Mouse (Mus musculus): ENCODE results near the gene Mycbp2.

The Mycbp2 gene

DNA sequence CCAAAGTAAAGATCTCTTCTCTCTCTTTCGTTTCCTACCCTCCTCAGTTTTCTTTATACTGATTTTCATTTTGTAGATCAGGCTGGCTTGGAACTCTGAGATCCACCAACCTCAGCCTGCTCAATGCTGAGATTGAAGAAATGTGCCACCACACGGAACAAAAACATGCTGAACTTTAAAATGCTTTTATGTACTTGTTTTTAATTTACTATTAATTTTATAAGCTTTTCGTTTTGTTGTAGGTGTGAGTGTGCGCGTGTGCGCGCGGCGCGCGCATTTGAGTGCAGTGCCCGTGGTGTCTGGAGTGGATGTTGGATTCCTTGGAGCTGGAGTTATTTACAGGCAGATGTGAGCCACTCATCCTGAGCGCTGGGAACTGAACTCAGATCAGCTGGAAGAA is 246.3 kb downstream of the Mycbp2 start:
- DNase-seq: no peak

DNA sequence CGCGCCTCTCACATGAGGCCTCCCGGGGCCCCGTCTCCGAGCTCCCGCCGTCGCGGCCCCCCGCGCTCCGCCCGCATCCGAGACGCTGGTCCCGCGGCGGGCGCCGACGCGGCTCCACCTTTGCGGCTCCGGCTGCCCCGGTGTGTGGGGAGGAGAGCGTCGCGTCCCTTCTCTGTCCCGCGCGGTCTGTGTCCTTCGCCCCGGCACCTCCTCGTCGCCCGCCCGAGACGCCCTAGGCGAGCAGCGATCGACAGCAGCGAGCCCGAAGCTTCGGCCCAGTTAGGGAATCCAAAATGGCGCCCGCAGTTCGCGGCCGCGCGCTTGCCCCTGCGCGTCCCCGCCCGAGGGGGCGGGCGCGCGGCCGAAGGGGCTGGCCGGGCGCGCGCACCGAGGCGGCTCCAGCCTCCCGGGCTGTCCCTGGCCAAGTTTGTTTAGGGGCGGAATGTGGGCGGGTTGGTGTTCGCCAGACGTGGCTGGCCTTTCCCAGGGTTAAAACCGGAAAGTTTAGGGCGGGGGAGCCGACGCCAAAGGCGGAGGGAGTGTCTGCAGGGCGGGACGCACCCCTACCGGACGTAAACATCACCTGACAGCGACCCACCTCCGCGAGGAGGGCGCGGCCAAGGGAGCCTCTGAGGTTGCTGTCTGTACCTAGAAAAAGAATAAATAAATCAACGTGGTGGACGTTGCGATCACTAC is 247.2 kb downstream of the Mycbp2 start, which contains the start of gene Fbxl3:
Gene Fbxl3 (minus strand): TSS at position 329 of the 696 bp plus-strand sequence.
- DNase-seq: peak; percentile 88

DNA sequence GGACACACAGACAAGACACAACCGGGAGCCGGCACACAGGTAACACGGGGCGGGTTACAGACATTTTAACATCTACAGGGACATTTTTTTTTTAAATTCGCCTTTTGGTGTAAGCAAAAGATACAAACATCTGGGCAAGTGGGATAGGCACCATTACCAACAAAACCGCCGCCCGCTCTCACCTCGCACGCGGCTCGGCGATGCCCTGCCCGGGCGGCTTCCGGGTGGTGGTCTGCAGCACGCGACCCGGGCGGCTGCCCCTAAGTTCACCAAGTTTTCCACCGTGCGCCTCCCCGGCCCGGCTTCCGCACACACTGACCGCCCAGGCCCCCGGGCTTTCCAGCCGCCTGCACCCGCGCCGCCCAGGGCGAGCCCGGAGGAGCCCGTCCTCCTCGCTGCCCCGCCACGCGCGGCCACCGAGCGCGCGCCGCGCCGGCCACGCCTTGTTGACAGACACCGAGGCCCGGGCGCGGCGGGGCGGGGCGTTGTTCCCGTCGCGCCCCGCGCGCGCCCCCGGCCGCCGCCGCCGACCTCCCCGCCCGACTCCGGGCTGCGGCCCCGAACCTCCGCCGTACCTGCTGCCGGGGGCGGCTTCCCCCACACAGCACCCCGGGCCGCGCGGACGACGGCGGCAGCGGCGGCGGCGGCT is 247.9 kb downstream of the Mycbp2 start:
- DNase-seq: peak; percentile 94

GRCm38 (mm10) chr14:103098213-103098586 is 248.4 kb downstream of the Mycbp2 start:
- DNase-seq: no peak

DNA sequence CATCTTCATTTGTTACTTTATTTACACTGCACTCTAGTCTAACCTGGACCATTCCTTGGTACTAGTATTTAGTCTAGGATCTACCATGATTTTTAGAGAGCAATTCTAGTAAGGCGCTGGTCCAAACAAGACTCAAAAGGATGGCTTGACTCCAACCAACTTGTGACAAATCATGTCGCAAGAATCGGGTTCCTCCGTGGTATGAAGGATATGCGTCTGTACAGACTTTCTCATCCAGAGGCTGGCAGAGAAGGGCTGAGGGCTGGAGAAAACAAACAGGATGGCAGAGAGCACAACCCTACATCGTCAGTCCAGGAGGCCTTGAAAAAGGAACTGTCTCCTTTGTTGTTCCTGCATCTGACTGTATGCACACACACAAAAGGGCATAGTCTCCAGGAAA is 250.0 kb downstream of the Mycbp2 start:
- no peak for DNase-seq

DNA sequence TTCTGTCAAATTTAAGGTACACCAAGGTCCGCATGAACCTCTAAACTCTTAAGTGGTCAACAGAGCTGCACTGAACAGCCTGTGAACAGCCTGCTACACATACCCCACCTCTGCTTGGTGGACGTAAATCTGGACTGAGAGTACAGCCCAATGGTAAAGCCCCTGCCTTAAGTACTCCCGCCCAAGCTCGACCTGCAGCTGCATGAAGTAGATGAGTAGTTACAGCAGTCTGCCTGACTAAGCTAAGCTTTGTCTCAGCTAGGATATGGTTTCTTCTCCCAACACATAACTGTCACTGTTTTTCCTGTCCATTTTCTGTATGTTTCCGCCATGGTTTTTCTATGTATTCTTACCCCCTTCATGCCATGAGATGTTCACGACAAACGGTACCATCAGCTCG is 250.8 kb downstream of the Mycbp2 start:
- no peak for DNase-seq

GRCm38 (mm10) chr14:103095036-103095435 is 251.6 kb downstream of the Mycbp2 start:
- DNase-seq: no peak

- no peak for DNase-seq
Measured at GRCm38 (mm10) chr14:103093670-103094069, 252.9 kb downstream of the Mycbp2 start.

GRCm38 (mm10) chr14:103093236-103093635 is 253.4 kb downstream of the Mycbp2 start:
- DNase-seq: no peak

GRCm38 (mm10) chr14:103088624-103089023 is 258.0 kb downstream of the Mycbp2 start:
- peak; percentile 53 for DNase-seq

DNA sequence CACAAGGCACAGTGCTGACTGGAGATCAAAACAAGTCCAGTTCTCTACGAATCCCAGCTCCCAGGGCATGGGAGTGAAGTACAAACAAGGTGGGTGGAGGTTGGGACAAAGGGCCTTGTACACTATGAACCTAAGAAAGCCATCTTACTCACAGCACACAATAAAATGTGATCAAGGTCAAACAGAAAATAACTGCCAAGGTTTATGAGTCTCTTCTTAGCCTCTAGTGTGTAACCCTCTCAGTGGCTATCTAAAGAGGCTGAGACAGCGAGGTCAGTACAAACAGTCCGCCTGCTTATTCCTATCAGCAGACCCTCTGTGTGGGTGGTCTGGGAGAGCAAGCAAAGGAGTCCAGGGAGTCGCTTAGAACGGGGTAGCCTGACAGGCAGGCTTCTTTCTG is 258.8 kb downstream of the Mycbp2 start:
- DNase-seq: no peak

- DNase-seq: no peak
Measured at GRCm38 (mm10) chr14:103086671-103087324, 259.8 kb downstream of the Mycbp2 start.

- no peak for DNase-seq
Measured at GRCm38 (mm10) chr14:103085840-103086533, 260.6 kb downstream of the Mycbp2 start.

DNA sequence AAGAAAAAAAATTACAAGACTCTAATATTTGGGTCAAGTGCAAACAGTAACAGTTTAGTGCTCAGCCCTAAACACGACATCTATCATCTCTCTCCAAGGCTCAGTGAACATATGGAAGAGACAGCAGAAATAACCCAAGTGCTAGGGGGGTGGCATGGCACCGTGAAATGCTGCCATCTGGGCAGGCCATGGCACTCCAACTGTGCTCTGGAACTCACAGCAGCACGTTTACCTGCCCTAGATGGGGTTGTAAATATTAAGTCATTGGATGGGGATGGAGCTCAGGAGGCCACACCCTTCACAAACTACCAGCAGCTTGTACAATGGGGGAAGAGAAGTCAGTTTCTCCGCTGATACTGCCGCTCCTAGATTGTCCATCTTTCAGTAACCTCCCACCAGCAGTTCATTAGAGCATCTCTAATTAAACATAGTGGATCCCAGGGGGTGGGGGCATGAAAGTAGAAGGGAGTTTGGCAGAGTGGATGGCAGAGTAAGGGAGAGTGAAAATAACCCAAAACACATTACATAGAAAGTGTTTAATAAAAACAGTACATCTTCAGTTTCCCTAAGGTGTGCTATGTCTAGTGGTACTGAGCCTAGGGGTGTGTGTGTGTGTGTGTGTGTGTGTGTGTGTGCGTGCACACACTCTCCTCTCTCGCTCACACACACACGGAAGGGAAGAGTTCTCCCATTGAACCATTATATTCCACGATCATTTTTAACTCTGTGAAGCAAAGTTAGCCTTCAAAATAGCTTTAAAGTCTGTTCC is 267.2 kb downstream of the Mycbp2 start:
- no peak for DNase-seq

DNA sequence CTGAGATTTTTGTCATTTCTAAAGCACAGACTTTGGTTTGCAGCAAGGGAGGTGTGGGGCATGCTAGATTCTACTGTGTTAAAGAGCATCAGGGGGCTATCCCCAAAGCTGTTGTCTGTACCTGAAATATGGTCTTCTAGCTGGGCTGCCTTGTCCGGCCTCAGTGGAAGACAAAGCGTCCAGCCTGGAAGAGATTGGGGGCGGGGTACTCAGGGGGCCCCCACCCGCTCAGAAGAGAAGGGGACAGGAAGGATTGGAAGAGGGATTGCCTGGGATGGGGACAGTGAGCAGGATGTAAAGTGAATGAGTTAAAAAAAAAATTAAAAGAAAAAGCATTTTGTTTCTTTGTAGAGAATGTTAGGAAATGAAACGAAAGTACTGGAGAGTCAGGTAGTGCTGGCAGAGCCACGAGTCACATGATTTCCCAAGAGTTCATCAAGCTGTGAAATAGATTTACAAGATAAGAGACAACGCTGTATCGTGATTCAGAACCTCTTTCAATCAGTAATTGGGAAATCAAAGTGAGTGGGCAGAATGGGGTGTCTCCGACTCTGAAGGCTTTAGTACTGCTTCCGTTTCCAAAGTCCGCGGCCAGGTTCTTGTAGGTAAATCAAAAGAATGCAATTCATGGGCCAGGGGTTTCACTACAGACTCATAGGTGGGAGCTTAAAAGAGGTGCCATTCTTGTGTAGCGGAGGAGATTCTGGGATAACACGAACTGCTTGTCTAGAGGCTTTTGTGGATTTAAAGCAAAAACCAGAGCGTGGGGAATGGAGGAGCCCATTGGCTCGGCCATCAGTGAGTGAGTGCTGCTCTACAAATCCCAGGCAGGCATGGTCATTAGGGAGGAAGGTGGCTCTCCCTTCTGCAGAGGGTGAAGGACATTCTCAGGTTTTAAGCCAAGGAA is 268.4 kb downstream of the Mycbp2 start:
- no peak for DNase-seq

- no peak for DNase-seq
Measured at GRCm38 (mm10) chr14:103077272-103078005, 269.2 kb downstream of the Mycbp2 start.

DNA sequence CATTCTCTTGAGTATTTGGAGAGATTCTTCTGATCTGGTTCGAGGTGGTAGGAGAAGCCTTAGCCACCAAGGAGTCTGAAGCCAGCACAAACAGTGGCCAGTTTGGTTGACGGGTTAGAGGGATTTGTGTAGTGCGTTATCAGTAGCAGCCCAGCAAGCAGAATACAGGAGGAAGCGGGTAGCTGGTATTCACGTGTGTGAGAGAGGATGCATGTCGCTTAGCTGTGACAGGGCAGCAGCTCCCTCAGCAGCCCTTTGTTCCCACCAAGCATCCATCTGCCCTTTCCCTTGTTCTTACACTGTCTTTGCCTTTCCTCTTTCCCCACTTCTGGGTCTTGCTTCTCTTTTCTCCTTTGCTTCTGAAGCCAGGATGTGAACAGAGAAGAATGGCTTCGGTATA is 271.4 kb downstream of the Mycbp2 start:
- no peak for DNase-seq

DNA sequence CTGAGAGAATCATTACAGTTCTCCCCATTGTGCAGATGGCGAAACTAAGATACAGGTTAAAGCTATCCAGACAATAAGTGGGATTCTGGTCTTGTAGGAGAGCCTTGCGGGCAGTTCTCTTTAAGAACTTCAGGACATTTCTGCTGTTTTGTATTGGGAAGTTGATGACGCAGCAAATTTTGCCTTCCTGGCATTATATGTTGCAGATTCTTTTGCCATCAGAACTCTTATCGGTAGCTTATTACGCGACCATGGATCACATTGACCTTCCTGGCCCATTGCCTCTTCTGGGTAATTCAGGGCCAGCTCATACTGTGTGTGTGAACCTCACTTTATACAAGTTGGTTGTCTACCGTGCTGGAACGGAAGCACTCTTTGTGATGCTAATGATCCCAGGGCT is 272.8 kb downstream of the Mycbp2 start:
- DNase-seq: no peak

DNA sequence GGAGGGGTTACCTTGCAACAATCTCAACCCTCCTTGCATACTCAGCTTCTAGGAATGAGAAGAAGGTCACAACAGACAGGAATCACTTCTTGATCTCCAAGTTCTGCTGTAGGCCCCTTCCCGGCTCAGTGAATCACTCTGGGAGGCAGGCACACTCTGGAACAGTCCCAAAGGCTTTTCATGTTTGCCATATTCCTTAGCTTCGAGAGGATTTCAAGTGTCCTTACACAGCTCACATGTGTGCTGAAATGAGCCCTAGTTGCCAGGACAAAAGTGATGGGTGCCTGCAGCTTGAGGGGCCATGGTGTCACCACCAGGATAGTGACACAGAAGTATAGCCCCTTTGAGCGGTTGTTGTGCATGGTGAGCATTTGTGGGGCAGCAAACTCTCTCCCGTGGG is 273.9 kb downstream of the Mycbp2 start:
- no peak for DNase-seq

GRCm38 (mm10) chr14:103071471-103071870 is 275.1 kb downstream of the Mycbp2 start:
- no peak for DNase-seq

GRCm38 (mm10) chr14:103070790-103071189 is 275.8 kb downstream of the Mycbp2 start:
- DNase-seq: peak; percentile 37

All from thymus, postnatal 4 days (tissue).